Mouse (Mus musculus): Measurements from ENCODE around the gene Stra6l. TPM values are rescaled to one million over a fixed set of nuclear protein-coding genes. Genes with fewer than 3 reads are reported as not detected.

The Stra6l gene
- polyA plus RNA-seq, 1 experiment from 2014 or later = 0.67 TPM

DNA sequence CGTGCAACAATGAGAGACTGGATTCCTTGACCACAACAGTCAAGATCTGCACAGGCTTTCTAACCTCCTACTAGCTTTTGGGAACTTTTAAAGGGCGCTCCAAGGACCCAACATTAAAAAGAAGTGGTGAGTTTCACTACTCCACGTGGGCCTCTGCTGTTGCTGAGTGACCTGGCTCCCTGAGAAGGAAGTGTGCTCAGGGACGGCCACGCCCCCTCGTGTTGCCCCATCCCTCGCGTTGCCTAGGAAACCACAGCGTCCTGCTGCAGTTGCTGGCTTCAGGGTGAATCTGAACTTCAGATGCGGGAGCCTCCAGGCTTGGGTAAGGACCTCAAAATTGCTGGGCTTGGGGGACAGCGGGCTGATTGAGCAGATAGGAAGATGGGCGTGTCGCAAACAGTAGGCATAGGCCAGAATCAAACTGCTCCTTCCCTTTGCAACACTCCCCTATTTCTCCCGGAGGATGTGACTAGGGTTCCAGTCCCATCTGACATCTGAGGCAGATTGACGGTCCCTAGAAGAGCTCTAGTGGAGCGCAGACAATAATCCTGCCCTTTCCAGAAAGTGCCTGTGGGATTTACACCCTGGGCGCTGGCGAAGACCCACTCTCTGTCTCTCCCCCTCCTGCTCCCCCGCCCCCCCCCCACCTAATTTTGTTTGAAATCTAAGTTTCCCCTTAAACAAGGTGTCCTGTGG lies 41.8 kb downstream of the Stra6l start, which contains the start of gene Ccdc180:
Gene Ccdc180 (plus strand): TSS at position 238 of the 696 bp plus-strand sequence.
- H3K4me1 ChIP-seq = peaks cover 12% of the 10 kb centered on the region
- 14% methylated on average over 19 of the region's 19 CpGs for WGBS
- H3K9ac ChIP-seq = no peak within 1 kb of the TSS
- peaks cover 7% of the 10 kb centered on the region; the same call in 1 of the 2 replicates for H3K27me3 ChIP-seq
- no peak for ATAC-seq (ENCODE audit: low FRiP score, low read depth)
- H3K36me3 ChIP-seq = no peaks in the 10 kb centered on the region
- no peak within 1 kb of the TSS for H3K4me3 ChIP-seq
- H3K27ac ChIP-seq = no peak within 1 kb of the TSS
- H3K9me3 ChIP-seq = no peaks in the 10 kb centered on the region
- H3K4me2 ChIP-seq (replicated peaks) = peak within 1 kb of the TSS; percentile 54

DNA sequence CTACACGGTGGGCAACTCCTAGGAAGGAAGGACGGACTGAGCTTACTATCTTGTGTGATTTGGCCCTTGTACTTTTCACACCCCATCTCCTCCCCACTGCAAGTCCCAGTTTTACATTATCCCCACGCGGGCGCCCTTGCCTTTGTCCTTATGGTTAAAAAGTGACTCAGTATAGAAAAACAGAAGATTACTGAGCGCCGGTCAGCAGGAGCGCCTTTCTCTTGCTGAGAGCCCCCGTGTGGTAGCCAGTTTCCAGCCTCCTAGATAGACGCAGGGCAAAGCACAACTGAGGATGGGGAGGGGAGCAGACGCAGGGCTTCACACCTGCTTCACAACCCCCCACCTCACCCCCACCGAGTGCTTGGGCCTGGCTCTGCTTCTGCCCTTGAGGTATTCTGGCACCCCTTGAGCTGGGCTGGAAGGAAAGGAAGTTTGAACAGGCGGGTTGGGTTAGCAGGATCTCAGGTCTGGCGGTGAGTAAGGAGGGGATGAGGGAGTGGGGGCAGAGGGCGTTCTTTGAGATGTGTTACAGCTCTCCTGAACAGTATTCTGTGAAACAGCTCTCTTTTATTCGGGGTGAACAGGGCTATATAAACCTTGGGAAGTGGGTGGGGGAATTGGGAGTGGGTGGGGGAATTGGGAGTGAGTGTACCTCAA lies 48.1 kb downstream of the Stra6l start:
- ATAC-seq (ENCODE audit: low FRiP score, low read depth) = peak; percentile 77
- Histone ChIP-seq H3K36me3 (no peaks in the 10 kb centered on the region), H3K9ac (0 out of 2 replicates have a peak overlapping the region, but pooled peaks have one; percentile 13), H3K27me3 (peaks cover 20% of the 10 kb centered on the region), H3K9me3 (no peaks in the 10 kb centered on the region), H3K4me3 (no peak overlapping the region), H3K4me2 (replicated peaks) (peak overlapping the region; percentile 38), H3K27ac (peak overlapping the region; percentile 22; the same call in 1 of the 2 replicates), H3K4me1 (peaks cover 13% of the 10 kb centered on the region)
- WGBS = 13% methylated on average over 16 of the region's 16 CpGs

DNA sequence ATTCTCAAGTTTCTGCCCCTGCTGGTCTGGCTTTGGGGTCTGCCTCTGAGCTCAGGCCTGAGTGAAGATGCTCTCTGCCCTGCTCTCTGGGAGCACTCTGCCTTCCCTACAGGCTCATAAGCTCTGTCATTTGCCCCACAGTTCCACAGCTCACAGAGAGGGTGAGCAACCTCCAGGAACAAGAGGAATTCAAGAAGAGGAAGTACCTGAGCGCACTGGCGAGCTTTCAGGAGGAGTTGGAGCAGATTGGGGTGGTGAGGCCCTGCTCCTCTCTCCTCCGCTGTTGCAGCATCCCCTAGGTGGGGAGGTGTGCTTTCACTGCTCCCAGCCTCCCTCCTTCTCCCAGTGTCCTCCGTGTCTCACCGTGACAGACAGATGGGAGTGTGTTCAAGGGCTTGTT lies 49.9 kb downstream of the Stra6l start:
- Histone ChIP-seq H3K4me1 (peaks cover 13% of the 10 kb centered on the region), H3K27me3 (peaks cover 18% of the 10 kb centered on the region), H3K9ac (no peak overlapping the region), H3K27ac (no peak overlapping the region), H3K9me3 (no peaks in the 10 kb centered on the region), H3K36me3 (no peaks in the 10 kb centered on the region), H3K4me3 (no peak overlapping the region), H3K4me2 (replicated peaks) (no peak overlapping the region)
- 48% methylated on average over 5 of the region's 5 CpGs for WGBS
- ATAC-seq (ENCODE audit: low FRiP score, low read depth) = no peak

DNA sequence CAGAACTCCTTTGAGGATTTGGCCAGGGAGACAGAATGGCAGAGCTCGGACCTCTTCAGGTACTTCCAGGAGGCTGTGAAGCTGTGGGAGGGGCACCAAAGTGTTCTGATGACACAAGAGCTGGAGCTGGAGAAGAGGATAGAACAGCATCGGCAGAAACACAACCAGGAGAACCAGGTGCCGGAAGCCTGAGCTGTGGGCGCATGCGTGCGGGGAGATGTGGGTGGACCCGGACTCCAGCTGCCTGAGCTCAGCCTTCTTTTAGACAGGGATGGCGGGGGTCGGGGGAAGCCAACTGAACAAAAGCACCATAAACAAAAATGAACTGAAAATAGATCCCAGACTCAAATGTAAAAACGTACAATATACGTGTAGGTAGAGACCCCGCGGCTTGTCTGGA lies 60.8 kb downstream of the Stra6l start:
- H3K27me3 ChIP-seq = no peaks in the 10 kb centered on the region
- no peak overlapping the region for H3K9ac ChIP-seq
- H3K9me3 ChIP-seq = no peaks in the 10 kb centered on the region
- no peak for ATAC-seq (ENCODE audit: low FRiP score, low read depth)
- no peak overlapping the region for H3K4me3 ChIP-seq
- H3K4me2 ChIP-seq (replicated peaks) = no peak overlapping the region
- no peak overlapping the region for H3K27ac ChIP-seq
- no peaks in the 10 kb centered on the region for H3K4me1 ChIP-seq
- no peaks in the 10 kb centered on the region for H3K36me3 ChIP-seq
- 89% methylated on average over 13 of the region's 13 CpGs for WGBS

DNA sequence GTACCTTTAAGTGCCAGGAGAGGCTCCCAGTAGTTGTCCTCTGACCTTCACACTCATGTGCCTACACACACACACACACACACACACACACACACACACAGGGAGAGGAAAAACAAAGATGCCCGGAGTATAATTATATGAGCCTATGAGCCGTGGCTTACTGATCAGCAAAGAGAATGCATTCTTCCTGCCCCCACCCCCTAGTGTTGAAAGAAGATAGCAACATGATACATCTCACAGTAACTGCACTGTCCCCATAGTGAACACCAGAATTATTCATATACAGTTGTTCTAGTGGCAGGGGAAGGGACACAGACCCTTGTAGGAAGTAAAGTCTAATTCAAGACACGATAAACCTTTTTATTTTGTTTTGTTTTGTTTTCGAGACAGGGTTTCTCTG lies 61.5 kb downstream of the Stra6l start:
- Histone ChIP-seq H3K4me1 (no peaks in the 10 kb centered on the region), H3K4me2 (replicated peaks) (no peak overlapping the region), H3K27ac (no peak overlapping the region), H3K36me3 (no peaks in the 10 kb centered on the region), H3K4me3 (no peak overlapping the region), H3K9me3 (no peaks in the 10 kb centered on the region), H3K27me3 (no peaks in the 10 kb centered on the region), H3K9ac (no peak overlapping the region)
- no peak for ATAC-seq (ENCODE audit: low FRiP score, low read depth)
- WGBS = 76% methylated on average over 4 of the region's 4 CpGs

DNA sequence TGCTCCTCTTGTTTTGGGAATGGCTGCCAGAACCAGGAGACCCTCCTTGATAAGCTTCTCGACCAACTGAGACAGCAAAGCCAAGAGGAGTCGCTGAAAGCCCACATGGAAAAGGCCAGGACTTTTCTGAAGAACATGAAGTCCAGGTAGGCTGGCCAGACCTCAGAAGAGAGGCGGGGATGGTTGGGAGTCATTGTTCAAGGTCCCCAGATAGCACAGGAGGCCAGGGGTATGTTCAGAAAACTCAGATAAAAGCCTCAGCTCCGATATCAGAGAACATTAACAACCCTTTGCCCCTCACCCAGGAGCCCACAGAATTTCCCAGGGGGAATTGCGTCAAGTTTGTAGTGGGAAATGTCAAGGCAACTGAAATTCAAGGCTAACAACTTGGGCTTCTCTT lies 62.8 kb downstream of the Stra6l start:
- H3K4me1 ChIP-seq = no peaks in the 10 kb centered on the region
- H3K9me3 ChIP-seq = no peaks in the 10 kb centered on the region
- 86% methylated on average over 5 of the region's 5 CpGs for WGBS
- no peak for ATAC-seq (ENCODE audit: low FRiP score, low read depth)
- H3K4me3 ChIP-seq = no peak overlapping the region
- no peak overlapping the region for H3K27ac ChIP-seq
- H3K27me3 ChIP-seq = no peaks in the 10 kb centered on the region
- no peak overlapping the region for H3K4me2 ChIP-seq (replicated peaks)
- no peaks in the 10 kb centered on the region for H3K36me3 ChIP-seq
- no peak overlapping the region for H3K9ac ChIP-seq

DNA sequence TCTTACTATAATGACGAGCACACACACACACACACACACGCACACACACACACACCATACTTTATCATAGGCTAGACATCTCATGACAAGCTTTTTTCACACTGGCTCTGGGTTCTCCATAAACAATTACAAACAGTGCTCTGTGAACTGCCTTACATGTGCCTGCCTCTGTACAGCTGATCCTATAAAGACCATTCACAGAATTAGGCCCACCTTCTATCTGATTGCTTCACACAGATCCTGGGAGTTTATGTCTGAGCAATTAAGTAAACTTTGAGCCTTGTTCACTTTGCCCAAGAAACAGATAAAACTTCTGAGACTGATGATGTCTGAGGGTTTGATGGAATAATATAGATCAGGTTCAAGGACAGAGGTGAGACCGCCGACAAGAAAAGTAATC lies 63.4 kb downstream of the Stra6l start:
- H3K4me3 ChIP-seq = no peak overlapping the region
- H3K27ac ChIP-seq = no peak overlapping the region
- no peak for ATAC-seq (ENCODE audit: low FRiP score, low read depth)
- H3K27me3 ChIP-seq = no peaks in the 10 kb centered on the region
- no peak overlapping the region for H3K4me2 ChIP-seq (replicated peaks)
- H3K9me3 ChIP-seq = no peaks in the 10 kb centered on the region
- WGBS = 86% methylated on average over 4 of the region's 4 CpGs
- H3K36me3 ChIP-seq = no peaks in the 10 kb centered on the region
- no peak overlapping the region for H3K9ac ChIP-seq
- no peaks in the 10 kb centered on the region for H3K4me1 ChIP-seq

DNA sequence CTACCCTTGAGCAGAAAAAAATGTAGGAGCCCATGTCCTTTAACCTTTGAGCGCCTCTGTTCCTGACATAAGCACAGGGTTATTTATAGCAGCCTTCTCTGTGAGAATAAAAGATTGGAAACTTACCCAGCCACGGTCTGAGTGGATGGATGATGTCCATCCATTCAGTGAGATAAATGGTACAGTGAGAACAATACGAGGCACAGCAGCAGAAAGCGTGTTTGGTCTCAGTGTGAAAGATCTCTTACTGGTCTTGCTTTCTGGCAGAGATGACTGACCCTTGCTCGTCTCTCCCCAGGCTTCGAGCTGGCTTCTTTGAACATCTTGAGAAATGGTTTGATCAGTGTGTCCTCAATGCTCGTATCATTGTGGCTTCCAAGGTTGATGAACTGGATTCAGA lies 68.6 kb downstream of the Stra6l start:
- Histone ChIP-seq H3K4me2 (replicated peaks) (no peak overlapping the region), H3K9me3 (no peaks in the 10 kb centered on the region), H3K36me3 (no peaks in the 10 kb centered on the region), H3K4me1 (no peaks in the 10 kb centered on the region), H3K27me3 (no peaks in the 10 kb centered on the region), H3K4me3 (no peak overlapping the region), H3K9ac (no peak overlapping the region), H3K27ac (no peak overlapping the region)
- ATAC-seq (ENCODE audit: low FRiP score, low read depth) = no peak
- 87% methylated on average over 7 of the region's 7 CpGs for WGBS

DNA sequence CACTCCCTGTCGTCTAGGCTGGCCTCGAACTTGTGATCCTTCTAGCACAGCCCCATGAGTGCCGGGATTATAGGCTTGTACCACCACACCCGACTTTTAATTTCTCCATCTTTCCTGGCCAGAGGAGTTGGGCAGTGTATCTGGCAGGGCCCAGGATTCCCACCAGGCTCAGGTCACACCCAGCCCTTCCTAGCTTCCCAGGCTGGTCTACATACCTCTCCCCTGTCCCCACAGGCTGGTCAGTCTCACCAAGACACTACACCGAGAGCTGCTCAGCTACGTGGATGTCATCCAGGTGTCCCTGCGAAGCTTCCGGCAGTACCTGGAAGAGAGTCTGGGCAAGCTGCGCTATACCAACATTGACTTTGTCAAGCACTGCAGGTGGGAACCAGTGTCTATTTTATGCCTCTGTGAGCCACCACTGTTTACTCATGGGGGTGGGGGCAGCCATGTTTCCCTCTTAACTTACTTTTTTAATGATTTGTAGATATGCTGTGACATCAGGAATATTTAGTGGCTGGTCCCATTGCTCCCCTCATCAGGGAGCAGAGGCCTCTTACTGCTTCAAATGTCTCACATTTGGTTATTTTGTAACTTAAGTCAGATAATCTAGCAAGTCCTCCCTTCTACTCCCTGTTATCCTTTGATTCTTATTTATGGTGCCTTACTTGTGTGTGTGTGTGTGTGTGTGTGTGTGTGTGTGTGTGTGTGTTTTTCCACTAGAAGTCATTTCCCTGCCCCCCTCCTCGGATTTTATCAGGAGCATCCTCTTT lies 73.4 kb downstream of the Stra6l start:
- Histone ChIP-seq H3K4me1 (no peaks in the 10 kb centered on the region), H3K4me3 (no peak overlapping the region), H3K27me3 (no peaks in the 10 kb centered on the region), H3K9ac (no peak overlapping the region), H3K9me3 (no peaks in the 10 kb centered on the region), H3K36me3 (no peaks in the 10 kb centered on the region), H3K4me2 (replicated peaks) (no peak overlapping the region), H3K27ac (no peak overlapping the region)
- WGBS = 88% methylated on average over 10 of the region's 10 CpGs
- ATAC-seq (ENCODE audit: low FRiP score, low read depth) = no peak

DNA sequence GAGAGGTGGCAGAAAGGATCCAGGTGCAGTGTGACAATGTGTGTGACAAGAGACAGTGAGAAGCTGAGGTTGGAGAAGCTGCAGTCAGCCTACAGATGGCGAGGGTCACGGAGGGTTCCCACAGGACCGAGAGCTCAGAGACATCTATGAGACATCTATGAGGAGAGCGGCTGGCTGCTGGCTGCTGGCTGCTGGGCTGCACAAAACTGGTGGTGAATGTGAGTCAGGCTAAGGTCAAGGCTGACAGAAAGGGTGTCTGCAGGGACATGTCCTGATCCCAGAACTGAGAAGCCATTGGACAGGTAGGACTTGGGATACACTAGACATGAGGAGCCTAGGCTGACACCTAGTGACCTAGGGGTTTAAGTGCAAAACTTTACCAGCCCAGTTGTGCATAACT lies 75.5 kb downstream of the Stra6l start:
- WGBS = 86% methylated on average over 4 of the region's 4 CpGs
- no peaks in the 10 kb centered on the region for H3K4me1 ChIP-seq
- no peaks in the 10 kb centered on the region for H3K36me3 ChIP-seq
- H3K27me3 ChIP-seq = no peaks in the 10 kb centered on the region
- no peak overlapping the region for H3K4me2 ChIP-seq (replicated peaks)
- no peak for ATAC-seq (ENCODE audit: low FRiP score, low read depth)
- H3K9me3 ChIP-seq = no peaks in the 10 kb centered on the region
- H3K4me3 ChIP-seq = no peak overlapping the region
- no peak overlapping the region for H3K9ac ChIP-seq
- no peak overlapping the region for H3K27ac ChIP-seq

DNA sequence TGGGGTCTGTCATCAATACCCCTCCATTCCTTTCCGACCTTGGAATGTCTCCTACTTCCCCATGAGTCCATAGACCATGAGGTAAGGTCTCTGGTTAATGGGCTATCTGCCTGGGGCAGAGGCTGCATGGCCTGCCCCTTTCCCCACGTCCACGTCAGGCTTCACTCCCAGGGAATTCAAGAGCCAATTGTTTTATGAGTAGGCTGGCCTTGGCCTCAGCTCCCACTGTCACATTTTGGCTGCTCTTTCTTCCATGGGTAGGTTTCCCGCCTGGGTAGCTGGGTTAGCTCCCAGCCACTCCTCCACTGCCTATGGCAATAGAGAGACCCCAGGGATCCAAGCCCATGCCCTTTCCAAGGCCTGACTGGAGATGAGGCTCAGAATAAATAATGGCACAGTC lies 80.1 kb downstream of the Stra6l start:
- Histone ChIP-seq H3K27me3 (no peaks in the 10 kb centered on the region), H3K36me3 (no peaks in the 10 kb centered on the region), H3K4me1 (no peaks in the 10 kb centered on the region), H3K9ac (no peak overlapping the region), H3K9me3 (no peaks in the 10 kb centered on the region), H3K27ac (no peak overlapping the region), H3K4me2 (replicated peaks) (no peak overlapping the region), H3K4me3 (no peak overlapping the region)
- 64% methylated on average over 4 of the region's 4 CpGs for WGBS
- no peak for ATAC-seq (ENCODE audit: low FRiP score, low read depth)
